Mouse (Mus musculus) hindbrain, embryonic 10.5 days (tissue): ENCODE data around the gene Mad2l2. TPM values are rescaled to one million over a fixed set of nuclear protein-coding genes. Genes with fewer than 3 reads are reported as not detected.

Source experiments
- DNase-seq: peaks from one replicate; pipeline ENCODE4 v3.0.0-alpha.2; 2017; ENCODE audit warnings: low spot score
- H3K27ac ChIP-seq: fragments of 300-500 bp; sonication (generic); 2 replicates; pipeline ENCODE4 v1.5.1; 2016; ENCODE audit warnings: mild to moderate bottlenecking, moderate library complexity
- H3K27me3 ChIP-seq: fragments of 300-500 bp; sonication (generic); 2 replicates; pipeline ENCODE4 v1.6.1; 2016; ENCODE audit warnings: mild to moderate bottlenecking; ENCODE audit not compliant: poor library complexity, insufficient read depth, severe bottlenecking
- H3K36me3 ChIP-seq: fragments of 300-500 bp; sonication (generic); 2 replicates; pipeline ENCODE4 v1.6.1; 2016; ENCODE audit warnings: mild to moderate bottlenecking, moderate library complexity
- H3K4me1 ChIP-seq: fragments of 300-500 bp; sonication (generic); replicated peaks from 2 replicates; pipeline ENCODE4 v1.6.1; 2016; ENCODE audit warnings: mild to moderate bottlenecking
- H3K4me3 ChIP-seq: fragments of 300-500 bp; sonication (generic); 2 replicates; pipeline ENCODE4 v1.5.1; 2016; ENCODE audit warnings: mild to moderate bottlenecking, moderate library complexity
- H3K9me3 ChIP-seq: fragments of 300-500 bp; sonication (generic); 2 replicates; pipeline ENCODE4 v1.6.1; 2016; ENCODE audit warnings: mild to moderate bottlenecking, moderate library complexity
- WGBS: fragments of 180-500 bp; shearing (Covaris S2); methylation state at CpG from one replicate; pipeline ENCODE4 v1.1.7; 2016; 5-methylcytosine and 5-hydroxymethylcytosine counted together
- polyA plus RNA-seq: library from polyadenylated mRNA; unstranded; fragments of >200 nt; fragmentation: Nextera tagmentation; extraction: Ambion mirVana; gene quantifications from 2 replicates; pipeline ENCODE4 v1.2.1, GENCODE M21; 2016

The Mad2l2 gene
- polyA plus RNA-seq, 1 experiment from 2014 or later: 86.9 TPM

DNA sequence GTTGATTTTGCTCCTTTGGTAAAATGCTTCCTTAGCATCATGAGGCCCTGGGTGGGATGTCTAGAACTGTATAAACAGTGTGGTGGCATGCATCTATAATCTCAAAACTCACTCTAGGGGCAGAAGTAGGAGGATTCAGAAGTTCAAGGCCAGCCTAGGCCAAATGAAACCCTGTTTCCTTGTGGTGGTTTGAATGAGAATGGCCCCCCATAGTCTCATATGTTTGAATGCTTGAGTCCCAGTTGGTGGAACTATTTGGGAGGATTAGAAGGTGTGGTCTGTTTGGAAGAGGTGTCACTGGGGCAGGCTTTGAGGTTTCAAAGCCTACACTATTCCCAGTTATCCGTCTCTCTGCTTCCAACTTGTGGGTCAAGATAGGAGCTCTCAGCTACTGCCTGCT lies 39.0 kb upstream of the Mad2l2 start:
- no peaks in the 10 kb centered on the region for H3K36me3 ChIP-seq
- no peak overlapping the region for H3K4me3 ChIP-seq
- no peak for DNase-seq
- H3K9me3 ChIP-seq: no peaks in the 10 kb centered on the region
- peaks cover 4% of the 10 kb centered on the region; the same call in 1 of the 2 replicates for H3K27me3 ChIP-seq
- H3K27ac ChIP-seq: no peak overlapping the region
- 93% methylated on average over 1 of the region's 1 CpGs for WGBS
- H3K4me1 ChIP-seq: peaks cover 33% of the 10 kb centered on the region

GRCm38 (mm10) chr4:148092551-148093271 lies 37.5 kb upstream of the Mad2l2 start:
- DNase-seq: no peak
- H3K9me3 ChIP-seq: no peaks in the 10 kb centered on the region
- no peaks in the 10 kb centered on the region for H3K27me3 ChIP-seq
- H3K27ac ChIP-seq: no peak overlapping the region
- 89% methylated on average over 11 of the region's 11 CpGs for WGBS
- no peak overlapping the region for H3K4me3 ChIP-seq
- H3K4me1 ChIP-seq: peaks cover 18% of the 10 kb centered on the region
- no peaks in the 10 kb centered on the region for H3K36me3 ChIP-seq

GRCm38 (mm10) chr4:148094161-148094560 lies 36.0 kb upstream of the Mad2l2 start:
- 84% methylated on average over 5 of the region's 5 CpGs for WGBS
- Histone ChIP-seq H3K27ac (no peak overlapping the region), H3K4me1 (peaks cover 4% of the 10 kb centered on the region), H3K36me3 (no peaks in the 10 kb centered on the region), H3K27me3 (no peaks in the 10 kb centered on the region), H3K4me3 (no peak overlapping the region), H3K9me3 (no peaks in the 10 kb centered on the region)
- no peak for DNase-seq

- 86% methylated on average over 4 of the region's 4 CpGs for WGBS
Observed at GRCm38 (mm10) chr4:148095081-148095480, 35.1 kb upstream of the Mad2l2 start.

GRCm38 (mm10) chr4:148097936-148098335 lies 32.2 kb upstream of the Mad2l2 start:
- peaks cover 18% of the 10 kb centered on the region for H3K4me1 ChIP-seq
- DNase-seq: no peak
- no peak overlapping the region; the same call in 1 of the 2 replicates for H3K27ac ChIP-seq
- no peaks in the 10 kb centered on the region for H3K9me3 ChIP-seq
- H3K36me3 ChIP-seq: peaks cover 9% of the 10 kb centered on the region
- WGBS: 94% methylated on average over 2 of the region's 2 CpGs
- no peak overlapping the region for H3K4me3 ChIP-seq
- H3K27me3 ChIP-seq: peaks cover 22% of the 10 kb centered on the region

More at GRCm38 (mm10) chr4:148095081-148095480, 35.1 kb upstream of the Mad2l2 start:
- Histone ChIP-seq H3K27ac (no peak overlapping the region), H3K27me3 (peaks cover 4% of the 10 kb centered on the region; the same call in 1 of the 2 replicates), H3K4me3 (no peak overlapping the region), H3K9me3 (no peaks in the 10 kb centered on the region), H3K36me3 (no peaks in the 10 kb centered on the region), H3K4me1 (no peaks in the 10 kb centered on the region)
- no peak for DNase-seq

GRCm38 (mm10) chr4:148098666-148099065 lies 31.5 kb upstream of the Mad2l2 start:
- Histone ChIP-seq H3K4me3 (no peak overlapping the region), H3K4me1 (peaks cover 18% of the 10 kb centered on the region), H3K9me3 (no peaks in the 10 kb centered on the region), H3K27me3 (peaks cover 25% of the 10 kb centered on the region), H3K36me3 (peaks cover 9% of the 10 kb centered on the region), H3K27ac (no peak overlapping the region)
- DNase-seq: no peak
- WGBS: 90% methylated on average over 3 of the region's 3 CpGs

- H3K36me3 ChIP-seq: peaks cover 9% of the 10 kb centered on the region
Observed at GRCm38 (mm10) chr4:148101801-148102527, 28.2 kb upstream of the Mad2l2 start.

DNA sequence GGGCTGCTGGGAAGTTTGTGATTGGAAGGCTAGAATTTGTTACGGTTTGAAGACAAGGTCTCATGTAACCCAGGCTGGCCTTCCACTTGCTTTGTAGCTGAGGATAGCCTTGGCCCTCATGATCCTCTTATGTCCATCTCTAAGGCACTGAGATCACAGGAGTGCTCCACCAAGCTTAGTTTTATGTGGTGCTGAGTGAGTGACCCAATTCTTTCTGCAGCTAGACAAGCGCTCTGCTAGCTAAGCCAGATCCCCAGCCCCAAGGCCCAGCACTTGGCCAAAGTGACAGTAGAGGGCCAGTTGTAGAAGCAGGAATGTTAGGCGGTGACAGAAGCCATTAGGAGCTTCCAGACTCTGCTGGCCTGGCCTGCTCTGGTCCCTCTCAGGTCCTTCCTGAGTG lies 26.0 kb upstream of the Mad2l2 start:
- Histone ChIP-seq H3K36me3 (peaks cover 26% of the 10 kb centered on the region), H3K9me3 (no peaks in the 10 kb centered on the region), H3K27me3 (peaks cover 31% of the 10 kb centered on the region), H3K4me3 (no peak overlapping the region), H3K27ac (no peak overlapping the region), H3K4me1 (peaks cover 40% of the 10 kb centered on the region)
- 86% methylated on average over 3 of the region's 3 CpGs for WGBS
- DNase-seq: no peak

More at GRCm38 (mm10) chr4:148101801-148102527, 28.2 kb upstream of the Mad2l2 start:
- whole genome bisulfite sequencing: 16% methylated on average over 29 of the region's 29 CpGs
- H3K4me3 ChIP-seq: peak overlapping the region; percentile 44
- peaks cover 27% of the 10 kb centered on the region for H3K27me3 ChIP-seq
- no peaks in the 10 kb centered on the region for H3K9me3 ChIP-seq
- H3K4me1 ChIP-seq: peaks cover 18% of the 10 kb centered on the region
- peak; percentile 82 for DNase-seq
- peak overlapping the region; percentile 85 for H3K27ac ChIP-seq

- DNase-seq: peak; percentile 61
- H3K4me3 ChIP-seq: 0 out of 2 replicates have a peak overlapping the region, but pooled peaks have one; percentile 20
- H3K27ac ChIP-seq: peak overlapping the region; percentile 75
- peaks cover 29% of the 10 kb centered on the region for H3K4me1 ChIP-seq
- no peaks in the 10 kb centered on the region for H3K9me3 ChIP-seq
- WGBS: 58% methylated on average over 22 of the region's 22 CpGs
- peaks cover 38% of the 10 kb centered on the region for H3K36me3 ChIP-seq
- H3K27me3 ChIP-seq: peaks cover 9% of the 10 kb centered on the region; the same call in 1 of the 2 replicates
Observed at GRCm38 (mm10) chr4:148107621-148108291, 22.4 kb upstream of the Mad2l2 start.

GRCm38 (mm10) chr4:148108565-148109100 lies 21.6 kb upstream of the Mad2l2 start:
- H3K4me3 ChIP-seq: no peak overlapping the region
- peaks cover 44% of the 10 kb centered on the region for H3K36me3 ChIP-seq
- peaks cover 6% of the 10 kb centered on the region; the same call in 1 of the 2 replicates for H3K27me3 ChIP-seq
- 70% methylated on average over 7 of the region's 7 CpGs for WGBS
- peak overlapping the region; percentile 75 for H3K27ac ChIP-seq
- DNase-seq: no peak
- H3K4me1 ChIP-seq: peaks cover 29% of the 10 kb centered on the region
- H3K9me3 ChIP-seq: no peaks in the 10 kb centered on the region

- Histone ChIP-seq H3K9me3 (no peaks in the 10 kb centered on the region), H3K4me3 (no peak overlapping the region), H3K4me1 (peaks cover 29% of the 10 kb centered on the region), H3K27me3 (peaks cover 6% of the 10 kb centered on the region; the same call in 1 of the 2 replicates), H3K27ac (peak overlapping the region; percentile 75), H3K36me3 (peaks cover 50% of the 10 kb centered on the region)
- DNase-seq: no peak
- 89% methylated on average over 5 of the region's 5 CpGs for WGBS
Observed at GRCm38 (mm10) chr4:148109215-148109614, 21.0 kb upstream of the Mad2l2 start.

DNA sequence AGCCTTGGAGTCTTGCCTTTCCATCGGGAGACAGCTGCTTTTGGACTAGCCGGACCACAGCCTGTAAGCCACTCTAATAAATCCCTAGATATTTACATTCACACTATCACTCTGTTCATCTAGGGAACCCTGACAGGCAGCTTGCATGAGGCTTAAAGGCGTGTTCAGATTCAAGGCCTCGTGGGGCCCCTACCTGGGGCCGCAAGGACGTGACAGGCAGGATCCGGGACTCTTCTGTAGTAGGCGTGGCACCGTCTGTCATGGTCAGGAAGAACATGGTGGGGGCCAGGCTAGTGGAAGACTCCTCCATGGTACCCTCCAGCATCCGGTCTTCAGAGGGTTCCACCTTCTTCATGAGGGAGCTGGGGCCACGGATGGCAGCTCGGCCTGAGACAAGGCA lies 17.7 kb upstream of the Mad2l2 start:
- Histone ChIP-seq H3K36me3 (peaks cover 50% of the 10 kb centered on the region), H3K4me3 (no peak overlapping the region), H3K27me3 (peaks cover 9% of the 10 kb centered on the region), H3K9me3 (peaks cover 8% of the 10 kb centered on the region; the same call in 1 of the 2 replicates), H3K4me1 (peaks cover 38% of the 10 kb centered on the region), H3K27ac (no peak overlapping the region)
- 85% methylated on average over 12 of the region's 12 CpGs for WGBS
- DNase-seq: no peak
